In the genomic region with DNA sequence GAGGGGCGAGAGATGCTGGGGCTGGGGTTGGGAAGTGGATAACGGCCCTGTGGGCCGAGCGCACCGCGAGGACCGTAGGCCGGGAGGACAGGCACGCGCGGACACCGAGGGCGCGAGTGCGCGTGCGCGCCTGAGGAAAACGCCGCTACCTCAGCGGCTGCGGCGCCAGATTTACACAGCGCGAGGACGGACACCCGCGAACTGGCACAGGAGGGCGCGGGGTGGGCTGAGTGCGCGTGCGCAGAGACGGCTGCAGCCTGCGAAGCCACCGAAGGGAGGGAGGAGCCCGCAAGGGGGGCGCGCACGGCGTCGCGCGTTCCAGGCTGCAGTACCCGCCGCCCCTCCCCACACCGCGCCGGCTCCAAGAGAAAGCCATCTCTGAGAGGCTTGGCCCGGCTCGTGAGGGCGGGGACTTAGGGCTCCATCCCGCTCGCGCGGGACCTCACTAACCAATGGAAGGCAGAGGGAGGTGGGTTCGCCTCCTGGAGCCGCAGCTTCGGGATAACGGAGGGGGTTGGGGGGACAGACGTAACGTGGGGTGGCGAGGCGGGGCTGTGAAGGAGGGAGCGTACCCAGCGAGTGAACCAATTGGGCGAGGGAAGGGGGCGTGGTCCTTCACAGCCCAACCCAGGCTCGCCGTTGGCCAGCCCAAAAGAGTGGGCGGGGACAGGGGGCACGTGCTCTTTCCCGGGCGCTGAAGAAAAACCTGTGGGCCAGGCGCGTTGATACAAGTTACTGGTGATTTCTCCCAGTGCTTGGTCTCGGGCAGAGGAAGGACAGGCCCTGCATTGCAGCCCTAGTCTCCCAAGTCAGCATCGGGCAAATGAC, we compare ENCODE assay signal across 8 mouse cellular contexts. TPM values are rescaled to one million over a fixed set of nuclear protein-coding genes. Genes with fewer than 3 reads are reported as not detected.
DNase-seq lines count a peak whose midpoint lies in the region; ATAC-seq lines count a peak whose summit lies in the region.

A gene (minus strand): TSS at position 106 of the 828 bp plus-strand sequence.

- peak; percentile 99 for DNase-seq in T-cell, adult 2 months (ENCODE audit: low spot score)
- peak; percentile 99 to 100 for DNase-seq in cerebellum, postnatal 36 days
- peak; percentile 100 for DNase-seq in frontal cortex, postnatal 36 days (ENCODE audit: low spot score in 2 of 2)
- peak; percentile 100 for DNase-seq in left cerebral cortex, adult 11 months (ENCODE audit: low spot score)
- peak; percentile 99 to 100 for DNase-seq in lung, postnatal 4 days
- peak; percentile 99 for DNase-seq in retina, postnatal 7 days (ENCODE audit: low read depth, low spot score)
- DNase-seq in urinary bladder, adult 2 months (ENCODE audit: low spot score): peak; percentile 96

- H3K4me2 ChIP-seq in hindbrain, embryonic 15.5 days: peak within 1 kb of the TSS; percentile 85

- peaks cover 4% of the 10 kb centered on the region; the same call in 1 of the 2 replicates for H3K27me3 ChIP-seq in hindbrain, embryonic 15.5 days

- H3K4me1 ChIP-seq in hindbrain, embryonic 15.5 days (replicated peaks): peaks cover 53% of the 10 kb centered on the region

- WGBS in hindbrain, embryonic 15.5 days: under 1% methylated on average over 74 of the region's 78 CpGs

- no peaks in the 10 kb centered on the region for H3K9me3 ChIP-seq in hindbrain, embryonic 15.5 days

- no peaks in the 10 kb centered on the region for H3K36me3 ChIP-seq in hindbrain, embryonic 15.5 days

- ATAC-seq in hindbrain, embryonic 15.5 days (ENCODE audit: low FRiP score, low read depth): peak; percentile 98

- peak within 1 kb of the TSS; percentile 81 for H3K4me3 ChIP-seq in hindbrain, embryonic 15.5 days

- H3K27ac ChIP-seq in hindbrain, embryonic 15.5 days (replicated peaks): peak within 1 kb of the TSS; percentile 100

- H3K9ac ChIP-seq in hindbrain, embryonic 15.5 days: peak within 1 kb of the TSS; percentile 94

RNA-seq across cellular contexts. Expression of the gene that starts here (rescaled TPM):
- 33.0 and 33.8 TPM in 2 replicates for polyA plus RNA-seq in hindbrain, embryonic 15.5 days (2015; fragmentation: Nextera tagmentation; extraction: Ambion mirVana)
- 17.8 and 24.8 TPM in 2 replicates for polyA plus RNA-seq in urinary bladder, adult 2 months (2012; rRNA removed)

Comparison
In these comparisons a context has a peak if more than half of its experiments do, and no peak if none do; other contexts are left out.
1. Peak in every context shown above with its lines: DNase-seq, ATAC-seq, H3K4me3 ChIP-seq and H3K27ac ChIP-seq.